Mouse (Mus musculus) kidney, adult 2 months (tissue): ENCODE data around the gene Depdc5. TPM values are rescaled to one million over a fixed set of nuclear protein-coding genes. Genes with fewer than 3 reads are reported as not detected.
"Not testable (repeated sequence)": the region's sequence is repeated elsewhere in the genome, so short reads cannot be mapped to it uniquely, and the experiment has no call there.

Source experiments
- DNase-seq: peaks from one replicate; pipeline ENCODE4 v3.0.0; 2021
- H3K27ac ChIP-seq: fragments of 200-500 bp; 2 replicates; pipeline ENCODE4 v1.5.1; 2012; ENCODE audit warnings: low read depth, low read length, control low read depth, inconsistent platforms; ENCODE audit not compliant: insufficient read depth
- H3K27me3 ChIP-seq: fragments of 200-500 bp; replicated peaks from 2 replicates; pipeline ENCODE4 v1.6.1; 2012; ENCODE audit warnings: mild to moderate bottlenecking, moderate library complexity, low read length, inconsistent platforms; ENCODE audit not compliant: control insufficient read depth, insufficient read depth
- H3K36me3 ChIP-seq: fragments of 200-500 bp; 2 replicates; pipeline ENCODE4 v1.6.1; 2012; ENCODE audit warnings: mild to moderate bottlenecking, moderate library complexity, low read length, inconsistent platforms; ENCODE audit not compliant: control insufficient read depth, insufficient read depth
- H3K4me1 ChIP-seq: fragments of 200-500 bp; 2 replicates; pipeline ENCODE4 v1.6.1; 2011; ENCODE audit warnings: low read length; ENCODE audit not compliant: control insufficient read depth, insufficient read depth
- H3K4me3 ChIP-seq: fragments of 200-500 bp; 2 replicates; pipeline ENCODE4 v1.5.1; 2011; ENCODE audit warnings: mild to moderate bottlenecking, low read depth, low read length, control low read depth; ENCODE audit not compliant: insufficient read depth
- CTCF ChIP-seq: fragments of 200-500 bp; conservative IDR thresholded peaks from 2 replicates; pipeline ENCODE4 v1.5.1; 2011; ENCODE audit warnings: low read depth, mild to moderate bottlenecking, control low read depth, low read length, moderate library complexity, mixed read lengths; ENCODE audit not compliant: insufficient read depth, insufficient read length
- POLR2A ChIP-seq: fragments of 200-500 bp; IDR thresholded peaks from one replicate; pipeline ENCODE4 v1.6.1; 2011; ENCODE audit warnings: low read depth, low read length, control low read depth
- WGBS: fragments of 180-500 bp; shearing (Covaris S2); methylation state at CpG from one replicate; pipeline ENCODE4 v1.1.7; 2018; 5-methylcytosine and 5-hydroxymethylcytosine counted together
- polyA plus RNA-seq: library from polyadenylated mRNA; depleted of rRNA; stranded (reverse); fragments of >200 nt; gene quantifications from 2 replicates; pipeline ENCODE4 v1.2.3, GENCODE M21; 2012

Gene Depdc5
- polyA plus RNA-seq, 1 experiment: 11.8 TPM

DNA sequence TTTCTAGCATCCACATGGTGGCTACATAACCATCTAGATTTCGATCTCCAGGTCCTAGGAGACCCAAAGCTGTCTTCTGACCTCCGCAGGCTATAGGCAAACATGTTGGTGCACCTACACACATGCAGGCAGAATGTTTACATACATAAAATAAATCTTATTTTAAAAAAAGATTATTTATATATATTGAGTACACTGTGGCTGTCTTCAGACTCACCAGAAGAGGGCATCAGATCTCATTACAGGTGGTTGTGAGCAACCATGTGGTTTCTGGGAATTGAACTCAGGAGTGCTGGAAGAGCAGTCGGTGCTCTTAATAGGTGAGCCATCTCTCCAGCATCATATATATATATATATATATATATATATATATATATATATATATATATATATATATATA lies 50.6 kb downstream of the Depdc5 start:
- Histone ChIP-seq H3K27me3 (no peaks in the 10 kb centered on the region), H3K4me3 (no peak overlapping the region), H3K27ac (no peak overlapping the region), H3K4me1 (no peaks in the 10 kb centered on the region), H3K36me3 (peaks cover 2% of the 10 kb centered on the region)
- 76% methylated on average over 3 of the region's 3 CpGs for WGBS
- DNase-seq: no peak
- TF ChIP-seq POLR2A: no peak
- TF ChIP-seq CTCF: no peak

DNA sequence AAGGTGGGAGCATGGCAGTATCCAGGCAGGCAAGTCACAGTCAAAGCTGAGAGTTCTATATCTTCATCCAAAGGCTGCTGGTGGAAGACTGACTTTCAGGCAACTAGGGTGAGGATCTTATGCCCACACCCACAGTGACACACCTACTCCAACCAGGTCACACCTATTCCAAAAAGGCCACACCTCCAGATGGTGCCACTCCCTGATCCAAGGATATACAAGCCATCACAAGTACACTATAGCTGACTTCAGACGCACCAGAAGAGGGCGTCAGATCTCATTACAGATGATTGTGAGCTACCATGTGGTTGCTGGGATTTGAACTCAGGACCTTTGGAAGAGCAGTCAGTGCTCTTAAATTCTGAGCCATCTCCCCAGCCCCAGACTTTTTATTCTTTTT lies 55.8 kb downstream of the Depdc5 start:
- not testable (repeated sequence) for H3K27ac ChIP-seq, H3K27me3 ChIP-seq, H3K36me3 ChIP-seq, H3K4me1 ChIP-seq, H3K4me3 ChIP-seq, DNase-seq
- 96% methylated on average over 2 of the region's 2 CpGs for WGBS

GRCm38 (mm10) chr5:32922906-32923305 lies 59.4 kb downstream of the Depdc5 start:
- H3K4me1 ChIP-seq: no peaks in the 10 kb centered on the region
- H3K27me3 ChIP-seq: no peaks in the 10 kb centered on the region
- no peak for DNase-seq
- H3K4me3 ChIP-seq: no peak overlapping the region
- 90% methylated on average over 4 of the region's 4 CpGs for WGBS
- H3K27ac ChIP-seq: no peak overlapping the region
- TF ChIP-seq CTCF (no peak), POLR2A (no peak)
- peaks cover 8% of the 10 kb centered on the region for H3K36me3 ChIP-seq

DNA sequence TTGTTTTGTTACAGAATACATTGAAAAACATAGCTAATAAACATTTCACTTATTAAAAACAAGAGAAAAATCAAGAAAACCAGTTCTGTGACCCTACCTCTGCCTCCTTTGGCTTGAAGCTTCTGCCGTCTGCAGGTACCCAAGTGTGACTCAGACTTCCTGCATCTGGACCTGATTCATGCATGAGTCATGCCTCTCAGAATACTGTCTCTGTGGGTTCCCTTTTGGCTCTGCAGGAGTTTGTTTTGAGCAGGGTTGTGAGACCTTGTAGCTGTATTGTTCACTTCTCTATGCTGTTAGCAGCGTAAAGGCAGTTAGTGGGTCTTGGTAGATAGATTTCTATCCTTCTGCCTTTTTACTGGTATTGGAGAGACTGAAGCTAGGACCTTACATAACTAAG lies 67.3 kb downstream of the Depdc5 start:
- Histone ChIP-seq H3K27me3 (no peaks in the 10 kb centered on the region), H3K36me3 (peaks cover 8% of the 10 kb centered on the region), H3K27ac (no peak overlapping the region), H3K4me1 (no peaks in the 10 kb centered on the region), H3K4me3 (no peak overlapping the region)
- 58% methylated on average over 2 of the region's 2 CpGs for WGBS
- peak; percentile 10 for DNase-seq
- TF ChIP-seq CTCF: no peak
- TF ChIP-seq POLR2A: no peak

DNA sequence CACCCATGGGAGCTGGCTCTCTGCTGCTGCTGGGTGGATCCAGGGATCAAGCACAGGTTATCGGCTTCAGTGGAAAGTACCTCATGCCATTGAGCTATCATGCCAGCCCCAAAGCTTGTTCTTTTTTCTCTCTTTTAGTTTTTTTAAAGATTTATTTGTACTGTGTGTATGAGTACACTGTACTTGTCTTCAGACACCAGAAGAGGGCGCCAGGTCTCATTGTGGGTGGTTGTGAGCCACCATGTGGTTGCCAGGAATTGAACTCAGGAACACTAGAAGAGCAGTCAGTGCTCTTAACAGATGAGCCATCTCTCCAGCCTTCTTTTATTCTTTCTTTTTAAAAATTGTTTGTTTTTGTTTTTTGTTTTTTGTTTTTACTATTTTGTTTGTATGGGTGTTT lies 71.2 kb downstream of the Depdc5 start:
- no peak overlapping the region for H3K4me3 ChIP-seq
- 77% methylated on average over 2 of the region's 2 CpGs for WGBS
- H3K36me3 ChIP-seq: peaks cover 1% of the 10 kb centered on the region; the same call in 1 of the 2 replicates
- H3K27ac ChIP-seq: no peak overlapping the region
- no peaks in the 10 kb centered on the region for H3K27me3 ChIP-seq
- no peaks in the 10 kb centered on the region for H3K4me1 ChIP-seq
- DNase-seq: peak; percentile 19
- TF ChIP-seq CTCF (peak; percentile 45), POLR2A (no peak)

DNA sequence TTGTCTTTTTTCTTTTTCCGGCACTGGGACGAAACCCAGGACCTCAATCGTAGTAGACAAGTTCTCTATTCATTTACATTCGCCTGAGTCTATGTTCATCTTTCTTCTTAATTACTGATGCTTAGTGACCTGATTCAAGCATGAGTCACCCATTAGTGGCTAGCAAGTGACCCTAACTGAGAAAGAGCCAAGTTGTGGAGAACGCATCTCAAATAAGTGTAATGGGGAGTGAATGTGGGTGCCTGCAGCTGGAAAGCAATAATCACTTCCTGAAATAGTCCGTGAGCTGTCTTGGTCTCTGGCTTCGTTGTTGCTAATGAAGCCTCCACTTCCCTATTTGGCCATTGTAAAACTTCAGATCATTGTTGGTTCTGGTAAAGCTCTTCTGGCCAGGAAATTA lies 77.1 kb downstream of the Depdc5 start:
- Histone ChIP-seq H3K36me3 (peaks cover 3% of the 10 kb centered on the region; the same call in 1 of the 2 replicates), H3K27me3 (no peaks in the 10 kb centered on the region), H3K27ac (no peak overlapping the region), H3K4me1 (no peaks in the 10 kb centered on the region), H3K4me3 (no peak overlapping the region)
- no peak for DNase-seq
- TF ChIP-seq CTCF: no peak
- TF ChIP-seq POLR2A: no peak
- WGBS: 76% methylated on average over 7 of the region's 7 CpGs

GRCm38 (mm10) chr5:32941209-32941924 lies 77.9 kb downstream of the Depdc5 start:
- Histone ChIP-seq H3K4me1 (no peaks in the 10 kb centered on the region), H3K27ac (no peak overlapping the region), H3K27me3 (no peaks in the 10 kb centered on the region), H3K4me3 (no peak overlapping the region), H3K36me3 (peaks cover 3% of the 10 kb centered on the region; the same call in 1 of the 2 replicates)
- 59% methylated on average over 8 of the region's 8 CpGs for WGBS
- TF ChIP-seq CTCF (no peak), POLR2A (no peak)
- DNase-seq: no peak

- WGBS: 94% methylated on average over 6 of the region's 6 CpGs
- Histone ChIP-seq H3K36me3 (peaks cover 4% of the 10 kb centered on the region; the same call in 1 of the 2 replicates), H3K27me3 (no peaks in the 10 kb centered on the region), H3K4me1 (no peaks in the 10 kb centered on the region), H3K4me3 (no peak overlapping the region), H3K27ac (no peak overlapping the region)
- DNase-seq: no peak
- no peak for TF ChIP-seq POLR2A
- no peak for TF ChIP-seq CTCF
Measured at GRCm38 (mm10) chr5:32950077-32950476, 86.6 kb downstream of the Depdc5 start.
